Mouse (Mus musculus) left cerebral cortex, adult 8-10 months (tissue): ENCODE data around the gene Spryd3. TPM values are rescaled to one million over a fixed set of nuclear protein-coding genes. Genes with fewer than 3 reads are reported as not detected.

Experiments
- DNase-seq, 2 experiments: peaks; one replicate each; pipeline ENCODE4 v3.0.0; 2022; ENCODE audit warnings: low spot score in 2 of 2
- total RNA-seq, 4 experiments: library from RNA; stranded (reverse); gene quantifications; 2 replicates each; pipeline ENCODE4 v1.2.4; 2022

Spryd3 gene
- total RNA-seq, 4 experiments from 2014 or later, result 147 to 167 (median 161) TPM

- no peak for DNase-seq
Observed at GRCm38 (mm10) chr15:102114651-102115260, 21.3 kb downstream of the Spryd3 start.

DNA sequence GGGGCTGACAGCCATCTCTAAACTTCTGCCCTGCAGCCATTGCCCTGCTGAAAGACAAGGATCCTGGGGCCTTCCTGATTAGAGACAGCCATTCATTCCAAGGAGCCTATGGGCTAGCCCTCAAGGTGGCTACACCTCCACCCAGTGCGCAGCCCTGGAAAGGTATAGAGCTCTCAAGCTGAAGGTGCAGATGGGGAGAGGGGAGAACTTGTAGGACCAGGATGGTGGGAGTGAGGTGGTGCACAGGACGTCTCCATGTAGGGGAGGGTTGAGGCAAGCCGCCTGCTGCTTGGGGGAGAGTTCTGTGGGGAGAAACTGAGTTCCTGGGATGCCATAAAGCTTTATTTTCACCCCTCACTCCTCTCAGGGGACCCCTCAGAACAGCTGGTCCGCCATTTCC lies 22.4 kb downstream of the Spryd3 start:
- DNase-seq, result no peak

DNA sequence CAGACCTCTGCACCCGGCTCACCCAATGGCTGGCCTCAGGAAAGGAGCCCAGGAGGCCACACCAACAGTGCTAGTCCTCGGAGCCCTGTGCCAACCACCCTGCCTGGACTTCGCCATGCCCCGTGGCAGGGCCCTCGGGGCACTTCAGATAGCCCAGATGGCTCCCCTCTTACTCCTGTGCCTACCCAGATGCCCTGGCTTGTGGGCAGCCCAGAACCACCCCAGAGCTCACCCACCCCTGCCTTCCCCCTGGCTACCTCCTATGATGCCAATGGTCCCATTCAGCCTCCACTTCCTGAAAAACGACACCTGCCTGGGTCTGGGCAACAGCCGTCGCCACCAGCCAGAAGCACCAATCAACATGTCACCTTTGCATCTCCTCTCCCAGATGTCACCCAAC lies 23.2 kb downstream of the Spryd3 start:
- no peak for DNase-seq

- no peak for DNase-seq
Observed at GRCm38 (mm10) chr15:102112181-102112580, 23.9 kb downstream of the Spryd3 start.

GRCm38 (mm10) chr15:102111495-102111829 lies 24.6 kb downstream of the Spryd3 start:
- DNase-seq, result no peak

DNA sequence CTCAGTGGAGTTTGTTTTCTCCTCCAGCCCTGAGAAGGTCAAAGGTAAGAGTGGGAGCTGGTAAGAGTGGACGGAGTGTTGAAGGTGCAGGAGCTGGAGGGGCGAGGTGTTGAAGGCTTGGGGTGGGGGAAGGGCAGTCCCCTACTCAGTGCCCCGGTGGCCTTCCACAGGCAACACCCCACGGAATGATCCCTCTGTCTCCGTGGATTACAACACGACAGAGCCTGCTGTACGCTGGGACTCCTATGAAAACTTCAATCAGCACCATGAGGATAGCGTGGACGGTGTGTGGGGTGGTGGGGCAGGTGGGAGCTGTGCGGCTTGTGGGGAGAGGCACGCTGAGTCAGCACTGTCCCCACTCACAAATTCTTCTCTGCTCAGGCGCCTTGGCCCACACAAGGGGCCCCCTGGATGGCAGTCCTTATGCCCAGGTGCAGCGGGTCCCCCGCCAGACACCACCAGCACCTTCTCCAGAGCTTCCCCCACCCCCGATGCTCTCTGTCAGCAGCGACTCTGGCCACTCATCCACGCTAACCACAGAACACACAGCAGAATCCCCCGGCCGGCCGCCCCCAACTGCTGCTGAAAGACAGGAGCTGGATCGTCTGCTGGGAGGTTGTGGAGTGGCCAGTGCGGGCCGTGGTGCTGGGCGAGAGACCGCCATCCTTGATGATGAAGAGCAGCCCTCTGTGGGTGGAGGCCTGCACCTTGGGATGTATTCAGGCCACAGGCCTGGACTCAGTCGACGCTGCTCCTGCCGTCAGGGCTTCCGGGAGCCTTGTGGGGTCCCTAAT lies 25.1 kb downstream of the Spryd3 start:
- DNase-seq, result no peak

DNA sequence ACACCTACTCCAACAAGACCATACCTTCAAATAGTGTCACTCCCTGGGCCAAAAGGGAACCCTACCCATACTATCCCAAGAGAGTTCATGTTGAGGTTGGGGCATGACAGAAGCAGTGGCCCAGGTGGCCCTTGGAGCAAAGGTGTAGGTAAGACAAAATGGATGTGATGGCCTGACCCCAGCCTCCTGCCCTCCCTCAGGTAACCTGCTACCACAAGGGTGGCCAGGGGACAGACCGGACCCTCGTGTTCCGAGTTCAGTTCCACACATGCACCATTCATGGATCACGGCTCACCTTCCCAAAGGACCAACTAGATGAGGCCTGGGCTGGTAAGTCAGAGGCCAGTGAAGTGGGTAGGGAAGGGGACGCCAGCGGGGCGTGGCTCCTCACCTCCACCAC lies 25.8 kb downstream of the Spryd3 start:
- no peak for DNase-seq

DNA sequence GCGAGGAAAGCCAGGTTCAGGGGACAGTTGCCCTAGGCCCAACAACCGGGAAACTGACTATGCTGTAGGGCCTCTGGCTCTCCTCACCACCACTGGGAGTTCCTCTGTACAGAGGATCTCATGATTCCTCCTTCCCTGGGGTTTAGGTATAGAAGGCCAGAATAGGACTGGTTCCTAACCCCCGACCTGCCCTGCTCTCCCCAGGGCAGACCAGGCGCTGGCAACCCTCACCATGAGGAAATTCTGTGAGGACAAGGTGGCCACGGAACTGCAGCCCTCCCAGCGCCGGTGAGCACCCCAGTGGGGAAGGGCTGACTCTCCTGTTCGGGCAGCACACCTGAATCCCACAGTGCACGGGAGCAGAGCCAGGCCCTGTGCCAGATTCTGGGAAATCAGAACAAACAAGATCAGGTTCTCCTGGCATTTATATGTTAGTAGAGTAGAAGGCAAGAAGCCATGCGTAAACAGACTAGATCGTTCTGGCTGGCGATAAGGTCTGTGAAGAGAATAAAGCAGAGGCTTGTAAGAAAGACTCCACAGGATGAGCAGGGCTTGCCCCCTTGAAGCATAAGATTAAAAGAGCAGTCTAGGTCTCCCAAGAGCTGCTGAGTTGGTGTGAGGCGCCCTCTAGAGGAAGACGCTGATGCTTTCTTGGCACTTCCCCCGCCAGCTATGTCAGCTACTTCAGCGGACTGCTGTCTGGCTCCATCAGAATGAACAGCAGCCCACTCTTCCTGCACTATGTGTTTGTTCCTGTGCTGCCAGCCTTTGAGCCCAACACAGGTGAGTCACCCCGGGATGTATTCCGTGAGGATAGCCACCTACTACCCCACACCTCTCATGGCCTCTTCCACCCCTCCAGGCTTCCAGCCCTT lies 27.1 kb downstream of the Spryd3 start:
- no peak for DNase-seq

GRCm38 (mm10) chr15:102107689-102108573 lies 28.1 kb downstream of the Spryd3 start:
- no peak for DNase-seq

DNA sequence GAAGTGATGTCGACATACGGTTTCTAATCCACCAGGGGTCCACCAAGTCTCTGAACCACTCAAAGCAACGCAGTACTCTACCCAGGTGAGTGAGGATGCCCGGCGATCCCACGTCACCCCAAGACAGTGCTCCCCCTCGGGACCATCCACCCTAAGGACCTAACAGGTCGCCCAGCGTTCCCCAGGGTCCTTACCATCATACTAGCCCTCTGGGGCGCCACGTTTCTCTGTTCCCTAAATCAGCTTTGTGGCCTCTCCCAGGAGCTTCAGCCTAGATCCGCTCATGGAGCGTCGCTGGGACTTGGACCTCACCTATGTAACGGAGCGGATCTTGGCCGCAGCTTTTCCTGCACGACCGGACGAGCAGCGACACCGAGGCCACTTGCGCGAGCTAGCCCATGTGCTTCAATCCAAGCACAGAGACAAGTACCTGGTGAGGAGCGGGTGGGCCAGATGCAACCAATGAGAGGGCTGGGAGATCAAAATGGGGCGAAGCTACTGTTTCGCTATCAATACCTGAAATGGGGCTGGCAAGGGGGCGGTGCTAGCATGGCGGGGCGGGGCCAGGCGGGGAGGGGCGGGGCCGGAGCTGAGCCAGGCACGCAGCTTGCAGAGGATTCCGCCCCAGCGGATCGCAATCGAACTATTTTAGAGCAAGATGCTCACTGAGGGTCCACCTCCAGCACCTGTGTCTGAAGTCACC lies 29.1 kb downstream of the Spryd3 start:
- DNase-seq, result no peak

DNA sequence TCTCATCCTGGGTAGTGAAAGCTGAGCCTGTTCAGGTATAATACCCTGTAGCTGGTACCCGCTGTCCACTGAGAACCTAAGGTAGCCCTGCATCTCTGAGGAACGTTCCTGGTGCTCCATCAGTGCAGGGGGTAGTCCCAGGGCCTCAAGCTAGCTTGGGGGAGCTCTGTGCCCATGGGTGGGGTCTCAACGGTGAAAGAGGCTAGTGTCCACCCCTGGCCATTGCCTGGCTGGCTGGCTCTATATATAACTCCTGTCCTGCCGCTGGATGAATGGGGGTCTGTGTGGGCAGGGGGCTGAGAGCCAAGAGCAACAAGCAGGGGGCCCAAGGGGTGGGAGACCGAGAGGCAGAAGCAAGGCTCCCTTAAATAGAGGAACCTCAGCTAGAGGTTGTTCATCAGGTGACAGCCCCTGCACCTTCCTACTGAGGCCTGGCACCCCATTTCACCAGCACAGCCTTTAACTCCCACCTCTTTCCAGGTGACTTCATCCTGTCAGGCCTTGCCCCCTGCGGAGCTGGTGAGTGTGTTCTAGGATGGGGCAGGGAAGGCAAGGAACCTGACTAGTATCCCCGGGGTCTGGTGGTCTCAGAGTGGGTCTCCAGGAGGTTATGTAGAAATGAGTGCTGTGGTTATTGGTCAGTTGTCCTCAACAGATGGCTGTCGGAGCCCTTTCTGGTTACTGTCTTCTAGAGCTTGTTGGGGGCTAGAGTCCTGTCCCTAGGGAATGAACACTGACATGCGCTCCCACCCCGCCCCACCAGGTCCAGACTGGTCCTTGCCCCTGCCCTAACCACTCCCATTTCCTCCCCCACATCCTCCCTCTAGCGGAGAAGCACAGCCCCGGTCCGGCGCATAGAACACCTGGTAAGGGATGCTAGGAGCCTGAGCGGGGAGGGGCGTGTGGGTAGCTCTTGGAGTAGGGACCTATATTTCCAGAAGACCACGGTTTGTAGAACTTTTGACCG lies 30.0 kb downstream of the Spryd3 start:
- no peak for DNase-seq

- no peak for DNase-seq
Observed at GRCm38 (mm10) chr15:102105360-102105759, 30.7 kb downstream of the Spryd3 start.

DNA sequence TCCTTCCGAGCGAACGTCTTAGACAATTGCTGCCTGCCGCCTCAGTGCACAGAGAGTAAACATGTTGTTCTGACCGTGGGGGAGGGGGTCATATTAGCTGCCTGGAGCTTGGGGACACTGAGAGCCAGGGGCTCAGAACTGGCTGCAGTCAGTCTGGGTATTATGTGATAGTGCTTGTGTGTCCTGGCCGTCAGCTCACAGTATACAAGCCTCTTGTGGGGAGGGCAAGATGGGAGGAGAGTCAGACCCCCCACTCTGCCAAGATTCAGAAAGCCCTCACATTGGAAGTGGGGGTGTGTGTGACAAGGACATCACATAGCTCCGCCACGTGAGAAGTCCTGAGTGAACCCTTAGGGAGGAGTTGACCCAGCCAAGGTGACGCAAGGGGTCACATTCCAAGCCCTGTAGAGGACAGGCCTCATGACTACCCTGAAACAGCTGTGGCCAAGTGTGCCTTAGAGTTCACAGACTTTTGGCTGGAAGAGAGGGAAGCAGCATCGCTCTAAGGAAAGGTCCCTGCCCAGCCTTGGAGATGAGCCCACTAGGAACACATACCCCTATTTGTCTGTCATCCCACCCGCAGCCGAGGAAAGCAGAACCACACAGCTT lies 32.0 kb downstream of the Spryd3 start:
- no peak for DNase-seq

DNA sequence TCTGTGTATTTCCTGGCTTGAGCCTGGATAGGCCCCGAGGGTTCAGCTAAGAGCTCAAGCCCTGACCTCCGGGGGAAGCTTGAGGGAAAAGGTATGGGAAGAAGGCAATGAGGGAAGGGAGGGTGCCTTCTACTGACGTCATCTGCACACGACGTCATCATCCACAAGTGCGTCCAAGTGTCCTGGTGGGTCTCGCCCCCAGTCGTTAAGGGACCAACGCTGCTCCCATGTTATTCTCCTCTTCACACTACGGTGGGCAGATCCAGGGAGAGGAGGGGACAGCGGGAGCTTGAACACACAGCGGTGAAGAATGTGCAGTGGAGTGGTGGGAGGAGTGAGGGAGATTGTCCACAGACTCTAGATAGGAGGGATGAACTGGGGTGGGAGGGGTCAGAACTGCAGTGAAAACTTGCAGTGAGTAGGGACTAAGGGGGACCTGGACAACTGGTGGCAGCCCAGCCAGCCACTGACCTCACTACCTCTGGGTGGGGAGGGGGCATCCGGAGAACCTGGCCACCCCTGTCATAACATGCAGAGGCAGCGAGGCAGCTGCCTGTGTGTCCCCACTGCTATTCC lies 32.6 kb downstream of the Spryd3 start:
- DNase-seq, result no peak

DNA sequence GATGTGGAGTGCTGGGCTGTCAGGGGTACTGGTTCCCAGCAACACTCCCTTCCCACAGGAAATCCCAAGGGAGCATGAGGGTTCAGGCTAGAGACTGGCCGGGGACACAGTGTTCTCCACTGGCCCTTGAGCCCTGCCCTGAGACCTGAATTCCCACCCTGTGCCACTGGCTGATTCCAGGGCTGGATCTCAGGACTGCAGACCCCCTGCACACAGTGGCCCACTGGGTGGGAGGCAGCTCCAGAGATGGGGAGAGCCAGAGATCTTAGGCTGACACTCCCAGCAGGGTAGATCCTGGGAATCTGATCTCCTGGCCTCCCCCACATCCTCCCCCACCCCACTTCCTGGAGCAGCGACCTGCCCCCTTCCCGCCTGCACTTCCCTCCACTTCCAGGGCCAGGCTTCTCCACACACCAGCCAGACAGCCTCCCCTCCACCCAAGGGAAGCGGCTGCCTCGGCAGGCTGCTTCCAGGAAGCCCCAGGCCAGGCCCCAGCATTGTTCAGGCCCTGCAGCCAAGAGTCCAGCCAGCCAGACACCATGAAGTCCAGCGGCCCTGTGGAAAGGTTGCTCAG lies 33.4 kb downstream of the Spryd3 start:
- no peak for DNase-seq

DNA sequence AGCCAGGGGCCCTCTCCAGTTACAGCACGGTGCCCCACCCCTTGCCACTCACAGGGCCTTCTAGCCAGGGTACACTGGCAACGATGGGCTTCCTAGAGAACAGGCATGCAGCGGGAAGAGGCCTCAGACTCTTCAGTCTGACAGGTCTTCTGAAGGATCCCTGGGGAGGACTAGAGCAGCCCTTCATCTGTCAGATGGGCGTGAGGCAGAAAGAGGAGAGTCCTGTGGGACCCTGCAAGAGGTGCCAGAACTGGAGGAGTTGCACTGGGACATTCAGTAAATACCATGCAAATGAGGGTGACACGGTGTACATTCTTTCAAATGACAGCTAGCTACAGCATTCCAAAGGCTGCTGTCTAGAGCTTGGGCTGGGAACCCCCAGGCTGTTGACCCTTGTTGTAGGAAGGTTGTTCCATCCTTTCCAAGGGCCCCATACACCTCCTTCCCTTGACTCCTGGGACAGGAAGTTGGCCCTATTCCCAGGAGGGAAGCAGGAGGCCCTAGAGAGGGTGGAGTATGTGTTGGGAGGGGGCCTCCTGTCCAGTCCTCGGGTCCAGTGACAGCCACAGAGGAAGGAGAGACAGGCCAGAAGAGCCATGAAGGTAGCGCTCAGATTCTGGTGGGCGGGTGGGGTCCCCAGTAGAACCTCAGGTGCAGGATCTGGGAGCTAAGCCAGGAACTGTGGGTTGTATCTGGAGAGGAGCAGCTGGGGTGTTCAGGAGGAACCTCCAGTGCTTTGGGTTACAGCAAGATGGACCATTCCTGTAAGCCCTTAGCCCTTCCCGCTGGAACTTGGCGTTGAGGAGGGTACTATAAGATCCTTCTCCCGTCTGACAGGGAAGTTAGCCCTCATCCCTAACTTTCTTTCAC lies 34.1 kb downstream of the Spryd3 start:
- no peak for DNase-seq

DNA sequence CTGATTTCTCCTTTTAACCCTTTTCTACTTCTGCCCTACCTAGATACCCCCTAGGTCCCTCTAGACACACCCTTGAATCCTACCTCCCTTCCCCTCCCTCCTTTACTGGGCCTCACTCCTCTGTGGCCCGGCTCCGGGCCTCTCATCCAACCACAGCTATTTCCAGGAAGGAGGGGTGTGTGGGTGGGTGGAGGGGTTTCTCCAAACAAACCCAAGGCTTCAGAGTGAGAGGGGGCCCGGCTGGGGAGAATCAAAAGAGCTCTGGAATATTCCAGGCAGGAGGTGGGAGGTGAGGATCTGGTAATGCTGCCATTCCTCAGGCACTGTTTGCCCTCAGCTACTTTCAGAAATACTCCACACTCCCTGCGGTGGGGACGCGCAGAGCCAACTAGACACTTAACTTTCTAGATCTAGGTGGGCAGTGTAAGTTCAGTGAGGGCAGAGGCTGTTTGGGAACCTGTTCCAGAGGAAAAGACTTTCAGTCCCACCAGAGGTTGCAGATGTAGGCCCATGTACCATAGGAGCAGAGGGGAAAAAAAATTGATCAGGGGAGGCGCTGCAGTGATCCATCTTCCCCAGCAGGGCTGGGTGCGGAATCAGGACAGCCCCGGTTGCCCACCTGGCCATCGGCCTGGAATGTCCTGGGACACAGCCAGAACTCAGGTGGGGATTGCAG lies 34.9 kb downstream of the Spryd3 start:
- no peak for DNase-seq
